Mouse (Mus musculus): ENCODE measurements at regions not wholly inside any gene's neighbourhood (a gene's known extent, or its start where the extent isn't known, plus 50 kb on each side); places are given as distances from the start of the nearest gene placed in this dataset.

- no peak overlapping the region for H3K4me3 ChIP-seq
- no peak overlapping the region for H3K9ac ChIP-seq
- no peak overlapping the region for H3K4me2 ChIP-seq
- H3K4me1 ChIP-seq (replicated peaks) = no peaks in the 10 kb centered on the region
- H3K27me3 ChIP-seq = no peaks in the 10 kb centered on the region
- 82% methylated on average over 7 of the region's 7 CpGs for WGBS
- H3K9me3 ChIP-seq = no peaks in the 10 kb centered on the region
- no peak for ATAC-seq (ENCODE audit: low FRiP score, low read depth)
- H3K36me3 ChIP-seq = no peaks in the 10 kb centered on the region
- H3K27ac ChIP-seq (replicated peaks) = no peak overlapping the region
These were observed 158.6 kb downstream of the Ndfip2 start for GRCm38 (mm10) chr14:105416964-105417363.

GRCm38 (mm10) chr14:105404662-105405061 is 146.3 kb downstream of the Ndfip2 start:
- 97% methylated on average over 2 of the region's 2 CpGs for WGBS
- no peak overlapping the region for H3K4me2 ChIP-seq
- no peak for ATAC-seq (ENCODE audit: low FRiP score, low read depth)
- H3K27me3 ChIP-seq = no peaks in the 10 kb centered on the region
- no peaks in the 10 kb centered on the region for H3K36me3 ChIP-seq
- no peak overlapping the region for H3K9ac ChIP-seq
- H3K4me3 ChIP-seq = no peak overlapping the region
- H3K4me1 ChIP-seq (replicated peaks) = no peaks in the 10 kb centered on the region
- H3K9me3 ChIP-seq = no peaks in the 10 kb centered on the region
- H3K27ac ChIP-seq (replicated peaks) = no peak overlapping the region

- Histone ChIP-seq H3K27me3 (no peaks in the 10 kb centered on the region), H3K9ac (no peak overlapping the region)
These were observed 145.9 kb downstream of the Ndfip2 start for GRCm38 (mm10) chr14:105404241-105404640.

GRCm38 (mm10) chr14:105403256-105403655 is 144.9 kb downstream of the Ndfip2 start:
- 89% methylated on average over 9 of the region's 9 CpGs for WGBS
- H3K4me1 ChIP-seq (replicated peaks) = no peaks in the 10 kb centered on the region
- no peak overlapping the region for H3K27ac ChIP-seq (replicated peaks)
- H3K4me2 ChIP-seq = no peak overlapping the region
- H3K27me3 ChIP-seq = no peaks in the 10 kb centered on the region
- no peaks in the 10 kb centered on the region for H3K36me3 ChIP-seq
- no peak overlapping the region for H3K9ac ChIP-seq
- no peaks in the 10 kb centered on the region for H3K9me3 ChIP-seq
- no peak for ATAC-seq (ENCODE audit: low FRiP score, low read depth)
- H3K4me3 ChIP-seq = no peak overlapping the region

More at GRCm38 (mm10) chr14:105404241-105404640, 145.9 kb downstream of the Ndfip2 start:
- Histone ChIP-seq H3K36me3 (no peaks in the 10 kb centered on the region), H3K4me2 (no peak overlapping the region), H3K9me3 (no peaks in the 10 kb centered on the region), H3K4me3 (no peak overlapping the region), H3K4me1 (replicated peaks) (no peaks in the 10 kb centered on the region), H3K27ac (replicated peaks) (no peak overlapping the region)
- ATAC-seq (ENCODE audit: low FRiP score, low read depth) = no peak
- 94% methylated on average over 6 of the region's 6 CpGs for WGBS

GRCm38 (mm10) chr14:105402556-105402955 is 144.2 kb downstream of the Ndfip2 start:
- no peak overlapping the region for H3K27ac ChIP-seq (replicated peaks)
- WGBS = 96% methylated on average over 10 of the region's 10 CpGs
- ATAC-seq (ENCODE audit: low FRiP score, low read depth) = no peak
- no peak overlapping the region for H3K9ac ChIP-seq
- no peaks in the 10 kb centered on the region for H3K36me3 ChIP-seq
- H3K4me2 ChIP-seq = no peak overlapping the region
- no peaks in the 10 kb centered on the region for H3K9me3 ChIP-seq
- no peaks in the 10 kb centered on the region for H3K4me1 ChIP-seq (replicated peaks)
- H3K4me3 ChIP-seq = no peak overlapping the region
- H3K27me3 ChIP-seq = no peaks in the 10 kb centered on the region

- no peak overlapping the region for H3K9ac ChIP-seq
- WGBS = 26% methylated on average over 8 of the region's 8 CpGs
- H3K27me3 ChIP-seq = no peaks in the 10 kb centered on the region
- H3K4me2 ChIP-seq = no peak overlapping the region
- no peak; the same call in 1 of the 2 replicates for ATAC-seq (ENCODE audit: low FRiP score, low read depth)
- H3K36me3 ChIP-seq = no peaks in the 10 kb centered on the region
- H3K27ac ChIP-seq (replicated peaks) = no peak overlapping the region
- H3K4me1 ChIP-seq (replicated peaks) = no peaks in the 10 kb centered on the region
- no peaks in the 10 kb centered on the region for H3K9me3 ChIP-seq
- no peak overlapping the region for H3K4me3 ChIP-seq
These were observed 139.1 kb downstream of the Ndfip2 start for GRCm38 (mm10) chr14:105397467-105397866.

GRCm38 (mm10) chr14:105392079-105392813 is 133.9 kb downstream of the Ndfip2 start:
- no peaks in the 10 kb centered on the region for H3K9me3 ChIP-seq
- H3K4me3 ChIP-seq = no peak overlapping the region
- no peak for ATAC-seq (ENCODE audit: low FRiP score, low read depth)
- no peak overlapping the region for H3K9ac ChIP-seq
- no peaks in the 10 kb centered on the region for H3K36me3 ChIP-seq
- H3K27me3 ChIP-seq = no peaks in the 10 kb centered on the region
- H3K4me1 ChIP-seq (replicated peaks) = no peaks in the 10 kb centered on the region
- no peak overlapping the region for H3K4me2 ChIP-seq
- H3K27ac ChIP-seq (replicated peaks) = no peak overlapping the region
- 90% methylated on average over 21 of the region's 21 CpGs for WGBS

GRCm38 (mm10) chr14:105391430-105391829 is 133.1 kb downstream of the Ndfip2 start:
- H3K4me2 ChIP-seq = no peak overlapping the region
- WGBS = 94% methylated on average over 11 of the region's 11 CpGs
- no peaks in the 10 kb centered on the region for H3K36me3 ChIP-seq
- no peaks in the 10 kb centered on the region for H3K4me1 ChIP-seq (replicated peaks)
- no peaks in the 10 kb centered on the region for H3K9me3 ChIP-seq
- no peak overlapping the region for H3K4me3 ChIP-seq
- no peak for ATAC-seq (ENCODE audit: low FRiP score, low read depth)
- no peak overlapping the region for H3K9ac ChIP-seq
- H3K27me3 ChIP-seq = no peaks in the 10 kb centered on the region
- H3K27ac ChIP-seq (replicated peaks) = no peak overlapping the region

GRCm38 (mm10) chr14:105385119-105385518 is 126.7 kb downstream of the Ndfip2 start:
- H3K4me1 ChIP-seq (replicated peaks) = no peaks in the 10 kb centered on the region

GRCm38 (mm10) chr14:105383382-105383781 is 125.0 kb downstream of the Ndfip2 start:
- H3K27ac ChIP-seq (replicated peaks) = no peak overlapping the region
- H3K27me3 ChIP-seq = no peaks in the 10 kb centered on the region
- 0 out of 2 replicates have a peak, but pooled peaks cover 1% of the 10 kb centered on the region for H3K4me1 ChIP-seq (replicated peaks)
- no peak overlapping the region for H3K9ac ChIP-seq
- no peak overlapping the region for H3K4me3 ChIP-seq
- H3K4me2 ChIP-seq = no peak overlapping the region
- no peak for ATAC-seq (ENCODE audit: low FRiP score, low read depth)
- WGBS = 82% methylated on average over 5 of the region's 5 CpGs
- H3K9me3 ChIP-seq = no peaks in the 10 kb centered on the region
- H3K36me3 ChIP-seq = no peaks in the 10 kb centered on the region

More at GRCm38 (mm10) chr14:105385119-105385518, 126.7 kb downstream of the Ndfip2 start:
- 88% methylated on average over 4 of the region's 4 CpGs for WGBS
- H3K27me3 ChIP-seq = no peaks in the 10 kb centered on the region
- no peak overlapping the region for H3K27ac ChIP-seq (replicated peaks)
- H3K4me3 ChIP-seq = no peak overlapping the region
- H3K9ac ChIP-seq = no peak overlapping the region
- no peaks in the 10 kb centered on the region for H3K36me3 ChIP-seq
- H3K4me2 ChIP-seq = no peak overlapping the region
- ATAC-seq (ENCODE audit: low FRiP score, low read depth) = no peak
- H3K9me3 ChIP-seq = no peaks in the 10 kb centered on the region

GRCm38 (mm10) chr14:105380101-105380500 is 121.7 kb downstream of the Ndfip2 start:
- no peaks in the 10 kb centered on the region for H3K36me3 ChIP-seq
- 87% methylated on average over 4 of the region's 4 CpGs for WGBS
- no peak for ATAC-seq (ENCODE audit: low FRiP score, low read depth)

GRCm38 (mm10) chr14:105377770-105378169 is 119.4 kb downstream of the Ndfip2 start:
- WGBS = 39% methylated on average over 5 of the region's 5 CpGs

More at GRCm38 (mm10) chr14:105380101-105380500, 121.7 kb downstream of the Ndfip2 start:
- Histone ChIP-seq H3K27ac (replicated peaks) (no peak overlapping the region), H3K27me3 (no peaks in the 10 kb centered on the region), H3K4me1 (replicated peaks) (0 out of 2 replicates have a peak, but pooled peaks cover 3% of the 10 kb centered on the region), H3K4me2 (no peak overlapping the region), H3K9ac (no peak overlapping the region), H3K9me3 (no peaks in the 10 kb centered on the region), H3K4me3 (no peak overlapping the region)

More at GRCm38 (mm10) chr14:105377770-105378169, 119.4 kb downstream of the Ndfip2 start:
- no peak for ATAC-seq (ENCODE audit: low FRiP score, low read depth)
- H3K4me3 ChIP-seq = no peak overlapping the region
- no peaks in the 10 kb centered on the region for H3K36me3 ChIP-seq
- 0 out of 2 replicates have a peak, but pooled peaks cover 3% of the 10 kb centered on the region for H3K4me1 ChIP-seq (replicated peaks)
- no peak overlapping the region for H3K9ac ChIP-seq
- H3K27me3 ChIP-seq = no peaks in the 10 kb centered on the region
- H3K27ac ChIP-seq (replicated peaks) = no peak overlapping the region
- H3K4me2 ChIP-seq = no peak overlapping the region
- no peaks in the 10 kb centered on the region for H3K9me3 ChIP-seq

Data from hindbrain, embryonic 15.5 days (tissue).